Mouse (Mus musculus) left cerebral cortex, adult 18-20 months (tissue): ENCODE data around the gene Gstm5. TPM values are rescaled to one million over a fixed set of nuclear protein-coding genes. Genes with fewer than 3 reads are reported as not detected.

Experiments used
- DNase-seq, 2 experiments: peaks; one replicate each; pipeline ENCODE4 v3.0.0; 2021 to 2022; ENCODE audit warnings: low spot score in 2 of 2, mixed read lengths in 1 of 2
- total RNA-seq, 2 experiments: library from RNA; stranded (reverse); gene quantifications; 2 replicates each; pipeline ENCODE4 v1.2.3; 2021

Gene Gstm5
- total RNA-seq, 2 experiments from 2014 or later = 229 to 250 TPM

DNA sequence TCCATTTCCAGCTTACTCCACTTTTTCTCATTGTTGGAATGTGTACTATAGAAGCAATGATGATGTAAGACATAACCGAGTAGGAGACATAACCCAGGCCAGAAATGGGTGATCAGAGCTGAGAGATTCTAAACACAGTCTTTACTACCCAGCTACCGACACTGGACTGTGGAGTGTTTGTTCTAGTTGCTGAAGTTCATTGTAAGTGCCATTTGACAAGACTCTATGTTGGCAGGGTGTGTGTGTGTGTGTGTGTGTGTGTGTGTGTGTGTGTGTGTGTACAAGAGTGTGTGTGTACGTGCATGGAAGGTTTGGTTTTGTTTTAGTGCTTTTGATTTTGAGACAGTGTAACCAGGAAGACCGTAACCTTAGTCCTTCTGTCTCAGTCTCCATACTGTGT lies 34.1 kb downstream of the Gstm5 start:
- DNase-seq = no peak

DNA sequence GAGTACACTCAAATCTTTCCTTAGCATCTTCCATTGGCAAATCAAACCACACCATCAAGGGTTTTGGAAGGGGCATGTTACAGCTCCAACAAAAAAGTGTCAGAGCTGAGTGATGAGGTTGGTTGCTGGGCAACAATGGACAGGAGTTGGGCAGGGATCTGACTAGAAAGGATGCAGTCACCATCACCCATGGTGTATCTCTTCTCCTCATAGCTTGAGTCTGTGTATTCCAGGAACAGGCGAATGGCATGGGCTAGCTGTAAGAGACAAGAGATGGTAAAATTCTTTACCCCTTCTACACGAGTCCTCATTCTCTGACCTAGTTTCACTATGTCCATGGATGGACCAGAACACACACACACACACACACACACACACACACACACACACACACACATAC lies 35.5 kb downstream of the Gstm5 start:
- no peak for DNase-seq

DNA sequence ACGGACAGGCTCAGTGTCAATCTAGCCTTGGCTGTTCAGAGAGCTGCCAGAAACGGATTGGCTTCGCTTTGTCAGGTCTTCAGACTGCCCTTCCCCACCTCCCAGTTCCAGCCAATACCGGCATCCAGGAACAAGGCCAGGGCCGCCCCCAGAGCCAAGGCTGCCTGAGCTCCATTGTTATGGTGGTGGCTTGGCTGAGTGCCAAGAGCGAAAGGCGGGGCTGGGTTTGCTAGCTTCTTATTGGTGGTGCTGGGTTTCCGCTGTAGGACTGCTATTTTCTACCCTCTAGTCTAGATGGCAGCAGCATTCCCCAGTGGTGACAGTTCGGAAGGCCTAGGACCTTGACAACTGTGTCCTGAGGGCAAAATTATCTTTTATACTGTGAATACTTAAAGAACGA lies 36.0 kb downstream of the Gstm5 start, which contains the start of gene Gstm7:
Gstm7 (minus strand) TSS at position 148 of the 400 bp plus-strand sequence.
- peak; percentile 97 to 98 for DNase-seq

DNA sequence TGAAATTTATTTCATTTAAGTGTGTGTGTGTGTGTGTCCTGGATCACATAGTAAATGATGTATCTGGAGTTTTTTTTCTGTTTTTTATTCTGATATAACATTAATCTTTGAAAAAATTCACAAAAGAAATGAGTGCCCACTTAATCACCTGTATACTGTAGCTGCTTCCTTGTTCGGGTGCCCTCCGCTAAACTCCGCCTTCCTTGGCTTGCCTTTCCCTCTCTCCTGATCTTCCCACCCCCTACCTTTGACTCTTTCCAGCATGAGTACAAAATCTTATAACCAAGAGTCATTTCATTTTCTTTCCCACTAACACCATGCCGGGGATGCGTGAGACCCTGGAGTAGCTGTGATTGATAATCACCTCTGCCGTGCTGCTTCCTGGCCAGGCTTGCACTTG lies 36.5 kb downstream of the Gstm5 start:
- no peak for DNase-seq

DNA sequence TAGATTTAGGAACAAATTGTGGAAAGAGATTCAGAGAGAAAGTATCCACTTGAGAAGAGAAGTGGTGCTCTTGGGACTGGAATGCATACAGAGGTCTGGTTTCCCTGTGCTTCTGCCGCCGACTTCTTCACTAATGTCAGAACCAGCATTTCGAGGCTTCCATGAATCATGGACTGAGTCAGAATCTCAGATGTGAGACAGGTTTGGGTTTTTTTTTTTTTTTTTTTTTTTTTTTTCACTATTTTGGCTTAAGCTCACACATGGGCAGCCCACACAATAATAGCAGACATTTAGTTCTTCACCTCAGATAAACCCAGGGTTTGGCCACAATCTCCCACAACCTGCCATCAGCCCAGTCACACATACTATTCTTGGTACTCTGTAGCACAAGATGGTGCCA lies 39.6 kb downstream of the Gstm5 start:
- DNase-seq = no peak

DNA sequence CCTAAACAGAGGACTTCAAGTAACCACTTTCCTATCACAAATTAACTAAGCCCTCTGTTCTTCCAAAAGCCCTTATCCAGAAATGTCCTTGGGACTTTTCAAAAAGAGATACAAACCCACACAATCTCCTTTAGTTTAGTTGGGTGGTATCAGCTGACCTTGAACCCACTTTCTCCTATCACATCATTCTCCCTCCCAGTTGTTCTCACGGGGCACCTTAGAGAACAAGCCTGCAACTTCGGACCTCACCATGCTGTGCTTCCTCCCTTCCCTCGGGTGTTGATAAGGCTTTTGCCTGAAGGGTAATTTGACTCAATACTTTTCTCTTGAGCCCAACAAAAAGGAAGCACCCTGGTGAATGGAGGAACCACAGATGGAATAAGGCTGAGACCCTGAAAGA lies 40.3 kb downstream of the Gstm5 start:
- no peak for DNase-seq

DNA sequence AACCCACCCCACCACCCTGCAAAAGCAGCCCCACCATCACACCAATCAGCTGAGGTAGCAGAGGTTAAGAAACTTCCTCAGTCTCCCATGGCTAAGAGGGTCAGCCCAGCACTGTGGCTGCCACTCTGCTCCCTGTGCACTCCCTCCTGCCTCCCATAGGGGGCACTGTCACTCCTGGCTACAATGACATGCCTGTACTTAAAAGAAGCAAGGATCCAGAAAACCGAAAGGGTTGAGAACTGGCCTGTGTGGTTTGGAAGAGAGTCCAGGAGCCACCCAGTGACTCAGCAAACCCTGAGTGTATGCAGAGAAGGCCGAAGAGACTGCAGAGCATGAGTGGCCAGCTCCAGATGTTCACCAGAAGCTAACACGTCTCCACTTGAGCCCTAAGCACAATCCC lies 43.8 kb downstream of the Gstm5 start:
- peak; percentile 52 to 60 for DNase-seq

DNA sequence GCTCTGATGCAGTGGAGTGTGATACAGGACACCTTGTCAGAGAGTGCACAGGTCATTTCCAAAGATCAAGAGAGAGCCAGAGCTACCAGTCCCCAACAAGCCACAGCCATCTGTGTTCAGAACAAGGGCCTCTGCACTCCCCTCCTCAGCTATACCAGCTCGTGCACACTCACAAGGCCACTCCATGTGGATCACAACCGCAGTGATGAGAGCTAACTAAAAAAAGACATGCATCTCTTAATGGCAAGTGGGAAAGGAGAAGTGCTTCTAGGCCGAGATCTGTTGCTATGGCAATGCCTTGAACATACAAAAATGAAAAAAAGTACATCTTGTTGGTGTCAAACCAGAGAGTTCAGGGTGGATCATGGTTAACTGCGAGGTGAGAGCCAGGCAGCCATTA lies 44.2 kb downstream of the Gstm5 start:
- peak in 1 of 2 experiments; percentile 33 for DNase-seq

DNA sequence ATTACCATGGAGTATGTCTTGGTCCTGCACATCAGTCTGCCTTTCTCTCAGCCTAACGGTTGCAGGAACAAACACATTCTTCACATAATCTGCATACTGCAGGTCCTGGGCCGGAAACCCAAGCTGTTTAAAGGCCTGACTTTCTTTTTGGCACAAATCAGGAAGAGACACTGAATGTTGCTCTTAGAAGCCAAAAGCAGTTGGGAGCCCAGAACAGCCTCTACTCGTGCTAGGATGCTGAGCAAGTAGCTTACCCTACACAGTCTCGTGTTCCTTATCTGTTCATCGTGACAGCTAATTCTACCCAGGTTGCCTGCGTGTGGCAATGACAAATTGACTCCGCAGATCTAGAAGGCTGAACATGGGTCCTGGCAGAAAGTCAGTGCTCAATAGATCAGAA lies 44.9 kb downstream of the Gstm5 start:
- no peak for DNase-seq

DNA sequence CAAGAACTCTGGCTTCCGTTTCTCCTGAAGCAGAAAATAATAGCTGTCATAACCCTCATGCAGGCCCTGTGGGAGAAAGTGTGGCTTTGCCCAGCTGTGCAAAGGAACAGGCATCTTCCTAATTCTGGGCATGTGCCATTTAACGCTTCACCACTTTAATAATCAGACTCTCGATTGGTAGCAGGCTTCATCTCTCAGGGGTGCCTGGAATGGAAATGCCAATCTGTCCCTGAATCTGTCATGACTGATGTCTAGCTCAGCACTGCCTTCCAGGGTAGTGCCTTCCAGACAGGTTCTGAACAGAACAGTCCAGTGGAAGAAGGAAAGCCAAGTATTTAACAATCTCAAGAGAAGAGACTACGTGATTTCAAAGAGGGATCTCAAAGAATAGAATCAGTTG lies 45.6 kb downstream of the Gstm5 start:
- DNase-seq = no peak

DNA sequence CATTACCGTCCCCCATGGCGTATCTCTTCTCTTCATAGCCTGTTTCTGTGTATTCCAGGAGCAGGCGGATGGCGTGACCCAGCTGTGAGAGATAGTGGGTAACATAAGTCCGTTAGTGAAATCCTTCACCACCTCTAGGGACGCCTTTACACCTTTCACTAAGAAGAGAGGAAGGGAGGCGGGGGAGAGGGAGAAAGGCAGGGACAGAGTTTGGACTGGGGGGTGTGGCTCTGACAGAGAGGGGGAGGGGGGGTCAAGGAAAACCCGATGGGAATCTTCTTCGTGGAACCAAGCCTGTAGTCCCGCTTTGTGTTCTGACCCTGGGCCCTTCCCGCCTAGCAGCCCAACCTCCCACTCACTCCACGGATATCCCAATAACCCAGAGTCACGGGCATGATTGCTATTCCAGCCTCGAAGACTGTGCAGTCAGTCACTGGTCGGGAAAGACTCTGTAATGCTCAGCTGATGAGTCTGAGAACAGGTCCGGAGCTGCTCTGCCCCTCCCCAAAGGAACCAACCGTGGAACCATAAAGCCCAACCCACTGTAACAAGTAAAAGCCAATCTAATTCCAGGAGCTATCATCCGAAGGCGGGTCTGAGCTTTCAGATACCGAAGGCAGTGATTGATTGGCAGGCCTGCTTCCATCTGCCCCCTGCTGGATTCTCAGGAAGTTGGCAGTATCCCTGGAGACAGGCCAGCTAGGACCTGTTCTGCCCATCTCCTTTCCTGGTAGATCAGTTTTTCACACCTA lies 47.8 kb downstream of the Gstm5 start, which contains the start of gene Gstm6:
Gstm6 (minus strand) TSS at position 511 of the 752 bp plus-strand sequence.
- DNase-seq = no peak

DNA sequence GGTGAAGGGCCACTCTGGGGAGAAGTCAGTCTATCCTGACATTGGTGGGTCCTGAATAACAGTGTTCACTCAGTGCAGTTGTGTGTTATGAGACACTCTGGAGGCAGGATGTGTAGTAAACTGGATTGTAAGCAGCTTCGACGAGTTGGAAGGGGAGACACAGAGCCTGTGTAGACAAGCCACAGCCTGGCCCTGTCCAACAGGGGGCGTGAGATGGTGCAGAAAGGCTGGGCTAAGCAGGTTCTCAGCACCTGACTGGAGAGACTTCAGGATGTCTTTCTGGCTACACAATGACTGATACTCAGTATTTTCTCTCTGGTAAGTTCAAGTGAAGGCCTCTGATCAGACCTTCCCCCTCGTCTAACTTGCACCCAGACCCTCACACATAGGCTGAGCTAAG lies 50.1 kb downstream of the Gstm5 start:
- no peak for DNase-seq

Other genes with a start within 250 kb of the Gstm5 start
- gene Ahcyl1, start 199.3 kb upstream of the Gstm5 start, total RNA-seq = 100 to 1,000 TPM; 305 to 328 TPM
- gene Csf1, start 135.4 kb upstream of the Gstm5 start, total RNA-seq = 10 to 100 TPM; 15.9 to 17.2 TPM
- gene Eps8l3, start 18.6 kb upstream of the Gstm5 start, total RNA-seq = not detected
- 10 to 100 TPM; 91.2 to 99.8 TPM for gene Gstm7, start 36.0 kb downstream of the Gstm5 start, total RNA-seq
- gene Gstm6, start 47.9 kb downstream of the Gstm5 start, total RNA-seq = 1 to 10 TPM; 5.8 to 6.7 TPM
- gene Gstm3, start 73.5 kb downstream of the Gstm5 start, total RNA-seq = not detected
- 1 to 10 TPM; 5.0 to 5.7 TPM for gene Gstm2, start 90.6 kb downstream of the Gstm5 start, total RNA-seq
- gene Gstm1, start 122.2 kb downstream of the Gstm5 start, total RNA-seq = 100 to 1,000 TPM; 279 to 320 TPM
- gene Gstm4, start 149.1 kb downstream of the Gstm5 start, total RNA-seq = 10 to 100 TPM; 11.5 to 11.6 TPM
- gene Ampd2, start 190.8 kb downstream of the Gstm5 start, total RNA-seq = 10 to 100 TPM; 52.3 to 58.5 TPM
- gene Gnat2, start 197.0 kb downstream of the Gstm5 start, total RNA-seq = under 1 TPM in 1 of 2 experiments, not detected in 1; 0.21 TPM